Mouse (Mus musculus): ENCODE measurements at regions not wholly inside any gene's neighbourhood (a gene's known extent, or its start where the extent isn't known, plus 50 kb on each side); places are given as distances from the start of the nearest gene placed in this dataset.

GRCm38 (mm10) chr1:190639846-190640245, 271.7 kb downstream of the Rps6kc1 start:
- ATAC-seq (ENCODE audit: extremely low read depth, insufficient number of reproducible peaks, low FRiP score, poor library complexity, severe bottlenecking), result no peak

- no peak for ATAC-seq (ENCODE audit: extremely low read depth, insufficient number of reproducible peaks, low FRiP score, poor library complexity, severe bottlenecking)
Observed at GRCm38 (mm10) chr1:190634935-190635334, 276.6 kb downstream of the Rps6kc1 start.

- ATAC-seq (ENCODE audit: extremely low read depth, insufficient number of reproducible peaks, low FRiP score, poor library complexity, severe bottlenecking), result no peak
Observed at GRCm38 (mm10) chr1:190631641-190632040, 279.9 kb downstream of the Rps6kc1 start.

- ATAC-seq (ENCODE audit: extremely low read depth, insufficient number of reproducible peaks, low FRiP score, poor library complexity, severe bottlenecking), result no peak
Observed at GRCm38 (mm10) chr1:190630193-190630592, 281.4 kb downstream of the Rps6kc1 start.

GRCm38 (mm10) chr1:190623916-190624315, 287.7 kb downstream of the Rps6kc1 start:
- ATAC-seq (ENCODE audit: extremely low read depth, insufficient number of reproducible peaks, low FRiP score, poor library complexity, severe bottlenecking), result no peak

GRCm38 (mm10) chr1:190600425-190600824, 311.1 kb downstream of the Rps6kc1 start:
- ATAC-seq (ENCODE audit: extremely low read depth, insufficient number of reproducible peaks, low FRiP score, poor library complexity, severe bottlenecking), result no peak

GRCm38 (mm10) chr1:190599622-190600021, 311.9 kb downstream of the Rps6kc1 start:
- ATAC-seq (ENCODE audit: extremely low read depth, insufficient number of reproducible peaks, low FRiP score, poor library complexity, severe bottlenecking), result no peak

- no peak for ATAC-seq (ENCODE audit: extremely low read depth, insufficient number of reproducible peaks, low FRiP score, poor library complexity, severe bottlenecking)
Observed at GRCm38 (mm10) chr1:190596209-190596608, 315.4 kb downstream of the Rps6kc1 start.

GRCm38 (mm10) chr1:190591621-190592020, 319.9 kb downstream of the Rps6kc1 start:
- no peak for ATAC-seq (ENCODE audit: extremely low read depth, insufficient number of reproducible peaks, low FRiP score, poor library complexity, severe bottlenecking)

- no peak for ATAC-seq (ENCODE audit: extremely low read depth, insufficient number of reproducible peaks, low FRiP score, poor library complexity, severe bottlenecking)
Observed at GRCm38 (mm10) chr1:190589586-190589985, 322.0 kb downstream of the Rps6kc1 start.

- ATAC-seq (ENCODE audit: extremely low read depth, insufficient number of reproducible peaks, low FRiP score, poor library complexity, severe bottlenecking), result no peak
Observed at GRCm38 (mm10) chr1:190583272-190583671, 328.3 kb downstream of the Rps6kc1 start.

GRCm38 (mm10) chr1:190580653-190581052, 330.9 kb downstream of the Rps6kc1 start:
- ATAC-seq (ENCODE audit: extremely low read depth, insufficient number of reproducible peaks, low FRiP score, poor library complexity, severe bottlenecking), result no peak

GRCm38 (mm10) chr1:190570981-190571380, 340.6 kb downstream of the Rps6kc1 start:
- no peak for ATAC-seq (ENCODE audit: extremely low read depth, insufficient number of reproducible peaks, low FRiP score, poor library complexity, severe bottlenecking)

GRCm38 (mm10) chr1:190570563-190570962, 341.0 kb downstream of the Rps6kc1 start:
- ATAC-seq (ENCODE audit: extremely low read depth, insufficient number of reproducible peaks, low FRiP score, poor library complexity, severe bottlenecking), result no peak

- ATAC-seq (ENCODE audit: extremely low read depth, insufficient number of reproducible peaks, low FRiP score, poor library complexity, severe bottlenecking), result no peak
Observed at GRCm38 (mm10) chr1:190566744-190567143, 344.8 kb downstream of the Rps6kc1 start.

GRCm38 (mm10) chr1:190562865-190563457, 348.6 kb downstream of the Rps6kc1 start:
- ATAC-seq (ENCODE audit: extremely low read depth, insufficient number of reproducible peaks, low FRiP score, poor library complexity, severe bottlenecking), result no peak

- no peak for ATAC-seq (ENCODE audit: extremely low read depth, insufficient number of reproducible peaks, low FRiP score, poor library complexity, severe bottlenecking)
Observed at GRCm38 (mm10) chr1:190560086-190560485, 351.5 kb downstream of the Rps6kc1 start.

- no peak for ATAC-seq (ENCODE audit: extremely low read depth, insufficient number of reproducible peaks, low FRiP score, poor library complexity, severe bottlenecking)
Observed at GRCm38 (mm10) chr1:190541892-190542291, 369.7 kb downstream of the Rps6kc1 start.

- no peak for ATAC-seq (ENCODE audit: extremely low read depth, insufficient number of reproducible peaks, low FRiP score, poor library complexity, severe bottlenecking)
Observed at GRCm38 (mm10) chr1:190532879-190533676, 362.6 kb upstream of the Prox1 start.

GRCm38 (mm10) chr1:190531224-190531623, 360.7 kb upstream of the Prox1 start:
- ATAC-seq (ENCODE audit: extremely low read depth, insufficient number of reproducible peaks, low FRiP score, poor library complexity, severe bottlenecking), result no peak
